Mouse (Mus musculus): ENCODE measurements around the gene Tctex1d1.

Tctex1d1 gene

GRCm38 (mm10) chr4:102987325-102987724, 8.9 kb downstream of the Tctex1d1 start:
- in situ Hi-C loops (cut with MboI; ENCODE audit: low sequenced_read_pairs), result loop anchor here (10.0 kb wide), 1 partner anchor 157 kb away; no protein-coding TSS in a partner anchor

DNA sequence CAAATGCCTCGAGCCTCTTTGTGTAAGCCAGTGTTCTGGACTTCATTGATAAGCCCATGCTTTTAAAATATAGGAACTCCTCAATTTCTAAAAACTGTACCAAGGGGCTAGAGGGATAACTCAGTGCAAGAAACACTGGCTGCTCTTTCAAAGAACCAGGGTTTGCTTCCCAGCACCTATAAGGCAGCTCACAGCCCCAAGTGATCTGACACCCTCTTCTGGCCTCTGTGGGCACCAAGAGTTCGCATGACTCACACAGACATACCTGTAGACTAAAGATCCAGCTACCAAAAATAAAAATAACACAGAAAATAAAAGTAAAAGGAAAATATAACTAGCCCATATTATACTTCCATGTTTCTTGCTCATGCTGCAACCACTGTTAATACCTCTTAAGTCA, 9.3 kb downstream of the Tctex1d1 start:
- in situ Hi-C loops (cut with MboI; ENCODE audit: low sequenced_read_pairs), result loop anchor here (10.0 kb wide), 1 partner anchor 157 kb away; no protein-coding TSS in a partner anchor

DNA sequence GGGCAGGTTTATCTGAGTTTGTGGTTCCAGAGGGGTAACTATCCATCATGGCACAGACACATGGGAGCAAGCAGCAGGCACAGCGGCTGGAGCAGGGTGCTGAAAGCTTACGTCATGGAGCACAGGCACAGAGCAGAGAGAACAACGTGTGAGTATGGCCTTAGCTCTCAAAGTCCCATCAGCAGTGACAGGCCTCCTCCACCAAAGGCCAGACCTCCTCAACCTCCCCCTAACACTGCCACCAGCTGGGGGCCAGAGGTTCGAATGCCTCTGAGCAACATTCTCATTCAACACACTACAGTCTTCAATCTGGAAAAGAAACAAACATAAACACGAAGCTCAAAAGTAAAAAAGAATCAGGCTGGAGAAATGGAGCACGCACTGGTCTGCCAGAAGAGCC, 10.1 kb downstream of the Tctex1d1 start:
- in situ Hi-C loops (cut with MboI; ENCODE audit: low sequenced_read_pairs), result loop anchor here (10.0 kb wide), 1 partner anchor 156 kb away; no protein-coding TSS in a partner anchor

DNA sequence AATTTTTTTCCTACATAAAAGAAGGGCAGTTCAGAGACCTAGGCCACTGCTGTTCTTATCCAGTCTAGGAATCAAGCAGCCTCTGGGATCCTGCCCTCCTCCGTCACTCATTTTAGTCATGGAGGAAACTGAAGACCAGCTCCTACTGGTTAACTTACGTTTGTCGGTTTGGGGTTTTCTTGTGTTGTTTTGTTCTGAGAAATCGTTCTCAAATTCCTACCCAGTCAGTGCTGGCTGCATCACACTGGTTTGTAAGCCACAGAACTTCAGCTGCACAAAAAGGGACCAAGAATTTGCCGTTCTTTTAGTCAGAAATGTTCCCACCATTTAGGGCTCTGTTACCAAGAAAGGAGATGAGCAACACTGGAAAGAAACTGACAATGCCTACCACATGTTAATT, 11.0 kb downstream of the Tctex1d1 start:
- in situ Hi-C loops (cut with MboI; ENCODE audit: low sequenced_read_pairs), result loop anchor here (10.0 kb wide), 1 partner anchor 155 kb away; no protein-coding TSS in a partner anchor

DNA sequence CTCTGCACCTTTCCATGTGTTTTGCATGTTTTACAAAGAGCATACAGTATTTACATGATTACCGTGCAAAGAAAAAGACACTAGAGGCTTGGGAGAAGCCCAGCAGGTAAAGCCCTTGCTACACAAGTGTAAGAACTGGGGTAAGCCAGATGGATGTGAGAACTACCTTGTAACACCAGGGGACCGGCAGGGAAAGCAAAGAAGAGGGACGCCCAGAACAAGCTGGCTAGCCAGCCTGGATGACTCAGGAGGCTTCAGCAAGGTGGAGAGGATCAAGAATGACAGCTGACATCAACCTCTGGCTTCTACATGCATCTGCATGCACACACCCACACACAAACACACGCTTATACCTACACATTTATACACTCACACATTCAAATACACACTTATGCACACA, 11.6 kb downstream of the Tctex1d1 start:
- in situ Hi-C loops (cut with MboI; ENCODE audit: low sequenced_read_pairs), result no loop called here

GRCm38 (mm10) chr4:102990595-102991340, 12.4 kb downstream of the Tctex1d1 start:
- in situ Hi-C loops (cut with MboI; ENCODE audit: low sequenced_read_pairs), result no loop called here

- in situ Hi-C loops (cut with MboI; ENCODE audit: low sequenced_read_pairs), result no loop called here
Measured at GRCm38 (mm10) chr4:102991685-102992084, 13.3 kb downstream of the Tctex1d1 start.

GRCm38 (mm10) chr4:103004681-103005080, 26.3 kb downstream of the Tctex1d1 start:
- in situ Hi-C loops (cut with MboI; ENCODE audit: low sequenced_read_pairs), result no loop called here

DNA sequence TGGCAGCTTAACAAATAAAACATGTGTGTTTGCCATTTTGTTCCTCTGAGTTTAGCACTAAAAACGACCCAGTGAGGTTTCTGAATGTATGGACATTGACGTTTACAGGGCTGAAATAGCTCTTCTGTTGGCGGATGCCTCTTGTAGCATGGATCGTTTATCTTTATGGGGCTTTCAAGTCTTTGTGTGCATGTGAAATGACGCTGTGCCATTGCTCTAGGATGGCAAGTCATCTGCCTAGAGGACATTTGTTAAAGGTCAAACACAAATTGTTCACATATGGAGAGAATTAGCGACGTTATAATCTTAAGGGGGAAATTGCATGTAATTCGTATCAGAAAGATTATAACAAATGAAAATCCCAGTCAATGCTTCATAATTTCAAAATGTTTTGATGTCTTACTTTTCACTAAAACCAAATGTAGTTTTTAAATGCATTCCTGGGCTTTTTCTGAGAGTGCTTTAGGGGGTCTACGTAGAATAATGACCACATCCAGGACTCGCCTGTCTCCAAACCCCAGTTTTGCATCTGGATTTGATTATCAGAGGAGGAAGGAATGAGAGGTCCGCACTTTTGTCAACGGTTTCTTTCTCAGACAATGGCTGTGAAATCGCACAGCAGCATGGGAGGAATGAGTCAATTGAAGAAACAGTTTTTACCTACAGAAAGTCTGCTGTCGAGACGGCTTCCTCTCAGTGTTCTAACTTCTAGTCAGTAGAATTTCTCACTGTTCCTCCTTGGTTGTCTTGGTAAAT, 27.0 kb downstream of the Tctex1d1 start:
- in situ Hi-C loops (cut with MboI; ENCODE audit: low sequenced_read_pairs), result no loop called here

DNA sequence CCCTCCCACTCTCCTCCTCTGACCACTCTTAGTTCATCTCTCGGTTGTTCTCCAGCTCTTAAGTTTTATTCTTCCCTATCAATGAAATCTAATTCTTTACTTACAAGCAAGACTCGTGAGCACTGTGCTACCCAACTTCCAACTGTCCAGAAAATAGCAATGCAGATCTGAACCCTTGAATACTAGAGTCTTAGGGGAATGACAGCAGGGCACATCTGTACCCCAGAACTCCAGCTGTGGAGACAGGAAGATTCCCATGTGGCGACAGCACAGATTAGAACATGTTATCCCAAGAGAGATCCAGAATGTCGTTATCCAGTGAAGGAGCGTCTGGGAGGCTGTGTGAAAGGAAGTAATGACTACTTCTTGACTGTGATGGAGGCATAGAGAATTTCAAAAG, 27.9 kb downstream of the Tctex1d1 start:
- in situ Hi-C loops (cut with MboI; ENCODE audit: low sequenced_read_pairs), result no loop called here

DNA sequence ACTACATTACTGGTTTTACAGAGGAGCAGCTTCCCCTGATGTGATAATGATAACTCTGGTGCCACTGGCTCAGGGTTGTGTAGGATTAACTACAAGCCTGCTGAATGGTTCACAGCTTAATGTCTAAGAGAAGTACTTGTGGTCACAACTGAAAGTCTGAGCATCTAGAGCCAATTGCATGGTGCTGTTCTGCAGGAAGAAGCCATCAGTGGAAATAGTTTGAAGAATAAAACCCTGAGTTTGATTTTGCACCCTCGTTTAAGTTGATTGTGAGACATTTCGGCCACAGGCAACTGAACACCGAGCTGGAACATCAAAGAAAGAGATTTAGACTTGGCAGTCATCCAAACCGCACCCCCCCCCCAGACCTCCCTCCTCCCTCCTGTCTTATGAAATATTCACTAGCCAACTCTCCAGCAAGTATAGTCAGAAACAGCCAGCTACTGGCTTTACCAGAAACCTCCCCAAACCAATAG, 28.6 kb downstream of the Tctex1d1 start:
- in situ Hi-C loops (cut with MboI; ENCODE audit: low sequenced_read_pairs), result no loop called here

GRCm38 (mm10) chr4:103010734-103011133, 32.3 kb downstream of the Tctex1d1 start:
- in situ Hi-C loops (cut with MboI; ENCODE audit: low sequenced_read_pairs), result no loop called here

GRCm38 (mm10) chr4:103011823-103012222, 33.4 kb downstream of the Tctex1d1 start:
- in situ Hi-C loops (cut with MboI; ENCODE audit: low sequenced_read_pairs), result no loop called here

GRCm38 (mm10) chr4:103013490-103013889, 35.1 kb downstream of the Tctex1d1 start:
- in situ Hi-C loops (cut with MboI; ENCODE audit: low sequenced_read_pairs), result no loop called here

DNA sequence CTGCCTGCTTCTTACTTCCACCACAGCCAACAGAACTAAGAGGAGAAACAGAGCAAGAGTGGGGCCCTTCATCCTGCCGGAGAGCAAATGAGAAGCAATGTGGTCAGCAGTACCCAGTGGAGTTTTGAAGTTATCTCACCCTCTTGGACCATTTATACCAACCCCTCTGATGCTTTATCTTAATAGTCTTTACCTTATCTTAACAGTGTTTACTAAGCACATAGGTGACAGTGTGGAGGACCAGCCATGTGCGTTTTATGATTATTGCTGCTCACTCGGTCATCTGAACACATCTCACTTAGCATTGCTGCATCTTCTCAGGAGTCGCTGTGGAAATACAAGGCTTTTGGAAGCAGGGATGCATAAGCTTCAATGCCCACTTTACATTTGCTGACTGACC, 48.2 kb downstream of the Tctex1d1 start, which contains the start of gene Insl5:
Gene Insl5 (minus strand): TSS at position 222 of the 400 bp plus-strand sequence.
- in situ Hi-C loops (cut with MboI; ENCODE audit: low sequenced_read_pairs), result no loop called here

GRCm38 (mm10) chr4:103027745-103028144, 49.3 kb downstream of the Tctex1d1 start:
- in situ Hi-C loops (cut with MboI; ENCODE audit: low sequenced_read_pairs), result no loop called here

GRCm38 (mm10) chr4:103028177-103029088, 50.0 kb downstream of the Tctex1d1 start:
- in situ Hi-C loops (cut with MboI; ENCODE audit: low sequenced_read_pairs), result no loop called here

- in situ Hi-C loops (cut with MboI; ENCODE audit: low sequenced_read_pairs), result no loop called here
Measured at GRCm38 (mm10) chr4:103039103-103039837, 60.9 kb downstream of the Tctex1d1 start.

GRCm38 (mm10) chr4:103039838-103040191, 61.4 kb downstream of the Tctex1d1 start:
- in situ Hi-C loops (cut with MboI; ENCODE audit: low sequenced_read_pairs), result no loop called here

DNA sequence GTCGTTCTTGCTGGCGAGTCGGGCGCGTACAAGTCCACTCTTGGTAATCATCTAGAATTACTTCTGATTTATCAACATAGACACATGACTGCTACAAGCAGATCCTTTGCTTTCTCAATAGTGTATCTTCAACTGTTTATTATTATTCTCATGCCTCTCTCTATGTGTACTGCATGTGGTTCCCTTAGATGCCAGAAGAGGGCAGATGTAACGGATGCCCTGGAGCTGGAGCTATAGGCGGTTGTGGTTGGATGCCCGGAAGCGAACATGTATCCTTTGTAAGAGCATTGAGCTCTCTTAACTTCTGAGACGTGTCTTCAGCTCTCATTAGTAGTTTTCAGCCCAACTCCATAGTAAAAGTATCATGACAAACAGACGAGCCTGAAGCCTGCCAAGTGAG, 64.6 kb downstream of the Tctex1d1 start:
- in situ Hi-C loops (cut with MboI; ENCODE audit: low sequenced_read_pairs), result no loop called here

Measured in CH12F3 (cell line).